Mouse (Mus musculus) granulocyte monocyte progenitor cell, adult 5-6 weeks (primary cell): ENCODE data around the gene Mprip. TPM values are rescaled to one million over a fixed set of nuclear protein-coding genes. Genes with fewer than 3 reads are reported as not detected.
A peak's percentile ranks its signal among the peaks of the same experiment; 100 is the strongest.
"Not testable (repeated sequence)": the region's sequence is repeated elsewhere in the genome, so short reads cannot be mapped to it uniquely, and the experiment has no call there.

Experiments
- ATAC-seq: replicated peaks from 2 replicates; pipeline ENCODE4 v1.8.0; 2016; ENCODE audit warnings: mild to moderate bottlenecking, moderate TSS enrichment, inconsistent platforms; ENCODE audit not compliant: poor library complexity, severe bottlenecking
- total RNA-seq, 2 experiments: library from RNA; stranded (forward) in 1 of 2; stranded (reverse) in 1 of 2; fragments of 200-712, 200-1000 nt in 1 of 2; fragments of >200 nt in 1 of 2; fragmentation: Nextera tagmentation in 1 of 2; gene quantifications; 2 replicates each; pipeline ENCODE4 v1.2.3; 2014 to 2017

Mprip gene
- total RNA-seq, 2 experiments from 2014 or later: 50.1 to 71.4 TPM

DNA sequence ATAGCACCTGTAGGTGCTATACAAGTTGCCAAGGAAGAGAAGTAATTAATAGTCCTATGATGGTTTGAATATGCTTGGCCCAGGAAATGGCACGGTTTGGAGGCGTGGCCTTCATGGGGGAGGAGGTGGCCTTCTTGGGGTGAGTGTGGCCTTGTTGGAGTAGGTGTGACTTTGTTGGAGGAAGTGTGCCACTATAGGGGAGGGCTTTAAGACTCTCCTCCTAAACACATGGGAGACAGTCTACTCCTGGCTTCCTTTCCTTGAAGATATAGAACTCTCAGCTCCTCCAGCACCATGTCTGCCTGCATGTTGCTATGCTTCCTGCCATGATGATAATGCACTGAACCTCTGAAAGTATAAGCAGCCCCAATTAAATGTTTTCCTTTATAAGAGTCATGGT is 8.1 kb upstream of the Mprip start:
- ATAC-seq: peak; percentile 40

DNA sequence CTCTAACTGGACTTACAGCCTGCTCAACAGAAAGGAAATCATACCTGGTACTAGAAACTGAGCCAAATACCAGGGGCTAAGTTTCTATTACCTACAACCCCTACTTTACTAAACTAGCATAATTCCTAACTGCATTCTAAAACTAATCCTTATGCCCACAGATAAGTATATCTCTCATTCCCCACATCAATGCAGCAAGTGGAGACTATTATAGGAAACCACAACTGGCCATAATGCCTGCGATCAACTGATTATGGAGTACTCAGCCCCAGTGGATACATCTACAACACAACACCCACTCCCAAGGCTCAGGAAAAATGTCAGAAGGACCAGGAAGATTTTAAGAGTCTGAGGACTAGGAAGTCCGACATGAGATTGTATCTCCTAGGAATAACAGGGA is 7.6 kb upstream of the Mprip start:
- ATAC-seq: no peak

DNA sequence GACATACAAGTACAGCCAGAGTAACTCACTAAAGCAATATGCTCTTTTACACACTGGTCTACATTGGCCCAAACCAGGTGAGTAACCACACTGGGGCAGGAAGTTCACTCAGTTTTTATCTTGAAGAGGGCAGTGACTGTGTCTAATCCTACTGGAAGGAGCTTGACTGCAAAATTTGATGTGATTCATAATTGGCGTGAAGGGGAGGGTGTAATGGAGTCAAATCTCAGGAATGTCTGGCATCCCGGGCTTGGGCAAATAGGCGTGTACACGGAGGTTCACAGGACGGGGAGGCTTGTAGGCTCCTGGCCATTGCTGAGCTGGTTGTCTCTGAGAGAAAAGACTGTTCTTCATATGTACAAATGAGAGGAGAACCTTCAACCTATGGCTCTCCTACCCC is 5.8 kb upstream of the Mprip start:
- ATAC-seq: no peak

DNA sequence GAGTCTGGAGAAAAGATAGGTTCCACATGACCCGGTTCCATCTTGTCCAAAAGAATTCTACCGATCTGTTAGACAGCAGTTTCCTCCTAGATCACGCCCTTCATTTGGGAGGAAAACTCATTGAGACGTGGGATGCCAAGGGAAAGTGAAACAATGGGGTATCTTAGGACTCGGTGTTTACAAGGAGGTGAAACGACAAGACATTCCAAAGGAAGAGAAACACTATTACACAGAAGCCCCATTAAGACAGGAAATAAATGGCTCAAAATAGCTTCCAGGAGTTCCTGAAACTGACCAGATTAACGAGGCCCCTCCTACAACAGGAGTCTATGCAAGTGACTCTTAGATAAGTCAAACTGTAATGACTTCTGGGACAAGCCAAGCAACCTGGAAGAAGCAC is 5.1 kb upstream of the Mprip start:
- 0 out of 2 replicates have a peak, but pooled peaks have one; percentile 8 for ATAC-seq

DNA sequence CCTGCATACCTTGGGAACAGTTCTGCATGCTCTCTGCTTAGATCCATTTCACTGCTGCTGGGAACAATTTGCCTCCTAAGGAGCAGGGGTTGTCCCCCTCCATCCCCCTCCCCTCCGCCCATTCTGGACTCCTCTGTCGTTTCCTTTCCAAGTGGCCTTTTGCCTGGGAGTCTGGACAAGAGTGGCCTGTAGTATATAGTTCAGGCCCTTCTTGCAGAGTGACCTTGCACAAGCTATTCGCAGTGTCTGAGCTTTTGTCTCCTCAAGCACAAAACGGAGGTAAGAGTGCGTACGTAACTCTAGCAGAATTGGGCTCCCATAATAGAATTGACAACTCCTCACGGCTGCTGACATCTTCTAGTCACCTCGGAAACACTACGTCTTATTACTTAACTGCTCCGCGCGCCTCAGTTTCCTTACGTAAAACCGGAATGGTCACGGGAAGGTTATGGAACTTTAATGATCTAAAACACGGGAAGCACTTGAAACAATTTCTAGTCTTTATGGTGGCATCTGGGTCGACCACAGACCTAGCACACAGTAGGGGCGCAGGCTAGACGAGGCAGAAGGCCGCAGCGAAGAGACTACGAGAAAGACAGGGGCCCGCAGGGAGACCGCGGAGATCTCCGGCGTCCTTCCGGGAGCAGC is 620 bp downstream of the Mprip start:
- no peak for ATAC-seq

DNA sequence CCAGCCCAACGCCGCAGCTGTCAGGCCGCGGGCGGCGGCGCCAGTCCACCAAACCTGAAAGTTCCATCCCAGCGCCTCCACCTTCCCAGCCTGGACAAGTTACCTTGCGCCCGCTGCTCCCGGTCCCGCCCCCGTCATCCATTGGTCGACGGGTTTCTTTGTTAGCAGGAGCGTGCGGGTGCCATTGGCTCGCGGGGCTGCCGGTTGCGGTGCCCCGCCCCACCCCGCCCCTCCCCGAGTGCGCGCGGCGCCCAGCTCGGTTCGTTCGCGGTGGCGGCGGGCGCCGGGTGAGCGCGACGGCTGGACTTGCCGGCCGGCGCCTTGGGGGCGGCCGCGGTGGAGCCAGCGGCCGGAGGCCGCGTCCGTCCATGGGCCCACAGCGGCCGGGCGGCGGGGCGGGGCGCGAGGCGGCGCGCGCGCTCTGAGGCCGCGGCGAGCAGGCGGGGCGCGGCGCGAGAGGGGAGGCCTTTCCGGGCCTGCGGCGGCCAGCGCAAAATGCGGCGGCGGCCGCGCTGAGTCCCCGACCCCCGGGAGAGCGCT is 1.2 kb downstream of the Mprip start:
- ATAC-seq: peak; percentile 93

DNA sequence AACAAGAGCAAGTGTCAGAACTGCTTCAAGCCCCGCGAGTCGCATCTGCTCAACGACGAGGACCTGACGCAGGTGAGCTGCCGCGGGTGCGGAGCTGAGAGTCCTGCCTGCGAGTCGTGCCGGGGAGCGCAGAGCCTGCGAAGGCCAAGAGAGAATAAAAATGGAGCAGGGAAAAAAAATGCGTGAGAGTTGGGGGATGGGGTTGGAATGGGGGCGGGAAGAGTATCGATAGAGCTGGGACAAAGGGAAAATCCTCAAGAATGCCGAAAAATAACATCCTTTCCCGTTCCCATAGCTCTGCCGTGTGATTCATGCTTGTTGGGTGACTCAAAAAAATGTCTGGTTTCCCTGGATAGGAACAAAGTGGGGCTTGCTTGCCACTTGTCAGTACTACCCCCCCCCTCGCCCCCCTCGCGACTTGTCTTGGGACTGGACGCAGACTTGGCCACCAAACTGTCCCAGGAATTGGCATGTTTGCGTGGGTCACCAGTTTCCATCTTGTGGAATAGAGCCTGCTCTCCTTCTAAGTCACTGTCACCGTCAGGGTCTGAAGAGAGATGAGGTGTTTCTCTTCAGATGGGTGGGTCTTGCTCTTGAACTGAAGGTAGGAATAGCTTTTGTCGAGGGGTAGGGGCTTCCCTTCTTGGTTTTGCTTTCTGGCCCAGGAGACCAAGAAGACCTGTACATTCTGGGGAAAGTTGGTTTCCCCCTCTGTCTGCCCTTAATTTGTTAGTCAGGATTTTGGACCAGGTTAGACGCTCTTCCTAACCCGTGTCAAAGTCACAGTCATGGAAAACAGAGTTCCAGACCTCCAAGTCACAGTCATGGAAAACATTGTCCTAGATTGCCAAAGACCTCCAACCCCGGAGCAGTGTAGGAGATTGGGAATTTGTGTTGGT is 2.0 kb downstream of the Mprip start:
- no peak for ATAC-seq

DNA sequence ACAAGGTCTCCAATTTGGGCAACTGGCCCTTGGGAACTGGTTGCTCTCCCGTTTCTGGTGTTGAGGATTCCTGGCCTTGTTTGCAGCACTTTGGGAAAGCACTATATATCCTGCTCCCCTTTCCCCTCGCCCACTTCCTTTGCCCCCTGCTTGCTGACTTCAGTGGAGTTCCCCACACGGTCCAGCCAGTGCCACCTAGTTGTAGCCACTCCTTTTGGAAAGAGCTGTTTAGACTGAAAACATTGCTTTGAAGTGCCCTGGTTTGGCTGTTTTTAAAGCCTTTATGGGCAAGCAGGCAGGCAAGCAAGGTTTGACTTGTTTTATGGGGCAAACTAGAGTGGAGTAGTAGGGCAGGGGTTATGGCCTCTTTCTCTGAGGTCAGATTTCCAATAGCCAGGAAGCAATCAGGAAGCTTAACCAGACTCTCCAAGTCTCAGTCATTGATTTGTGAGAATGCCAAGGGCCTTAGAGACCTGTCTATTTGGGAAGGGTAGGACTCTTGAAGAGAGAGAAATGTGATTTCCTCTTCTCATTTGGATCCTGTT is 2.7 kb downstream of the Mprip start:
- no peak for ATAC-seq

DNA sequence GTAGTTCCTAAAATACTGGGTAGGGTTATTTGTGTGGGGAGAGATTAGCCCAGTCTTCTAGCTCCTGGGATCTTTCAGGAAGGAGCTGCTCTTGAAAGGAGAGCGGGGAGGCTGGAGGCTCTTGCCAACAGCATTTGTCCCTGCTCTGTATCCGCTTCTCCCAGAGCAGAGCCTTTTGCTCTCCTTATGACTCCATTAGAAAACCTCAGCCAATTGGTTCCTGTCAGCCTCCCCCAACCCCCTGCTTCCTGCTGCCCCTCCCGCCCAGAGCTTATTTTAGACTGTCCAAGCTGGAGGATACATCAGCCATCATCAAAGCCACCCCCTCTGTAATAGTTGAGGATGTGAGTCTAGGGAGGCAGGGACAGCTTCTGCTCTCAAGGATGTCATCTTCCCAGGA is 3.7 kb downstream of the Mprip start:
- no peak for ATAC-seq

DNA sequence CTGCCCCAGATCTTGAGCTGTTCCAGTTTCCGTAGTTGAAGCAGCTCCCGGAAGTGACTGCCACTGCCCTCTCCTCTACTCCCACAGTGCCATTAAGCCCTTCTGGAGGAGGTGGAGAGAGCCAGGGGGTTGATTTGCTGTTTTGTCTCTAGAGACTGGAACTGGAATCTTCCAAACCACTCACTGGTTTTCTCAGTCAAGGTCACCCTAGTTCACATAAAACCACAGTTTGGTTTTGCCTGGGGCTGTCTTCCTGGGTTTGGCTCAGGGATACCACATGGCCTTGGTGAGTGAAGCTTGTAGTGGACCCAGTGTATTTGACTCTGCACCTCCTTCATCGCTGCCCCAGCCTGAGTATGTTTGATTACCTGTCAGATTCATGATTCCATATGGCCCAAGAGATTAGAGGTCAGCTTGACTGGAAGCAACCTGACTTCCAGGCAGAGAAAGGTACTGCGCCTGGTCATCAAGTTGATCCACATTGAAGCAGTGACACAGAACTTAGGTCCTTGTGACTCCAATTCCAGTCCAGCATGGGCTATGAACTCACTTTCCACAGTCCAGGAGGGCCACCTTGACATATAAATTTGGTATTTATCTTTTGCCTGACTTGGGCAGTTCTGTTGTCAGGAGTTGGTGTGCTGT is 10.1 kb downstream of the Mprip start:
- ATAC-seq: no peak

DNA sequence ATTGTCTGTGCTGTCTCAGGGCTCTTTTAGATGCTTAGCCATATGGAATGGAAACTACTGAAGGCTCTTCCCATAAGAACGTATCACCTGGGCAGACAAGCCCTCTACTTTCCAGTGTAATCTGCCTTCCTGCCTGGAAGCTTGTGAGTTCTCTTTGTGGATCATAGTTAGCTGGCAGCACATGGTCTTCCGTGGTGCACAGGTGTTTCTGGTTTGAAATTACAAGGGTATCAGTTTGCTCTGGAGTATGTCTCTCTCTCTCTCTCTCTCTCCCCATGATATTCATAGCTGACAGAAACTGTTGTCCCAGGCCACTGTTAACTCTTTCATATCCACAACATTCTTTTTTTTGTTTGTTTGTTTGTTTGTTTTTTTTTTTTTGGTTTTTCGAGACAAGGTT is 12.9 kb downstream of the Mprip start:
- no peak for ATAC-seq

DNA sequence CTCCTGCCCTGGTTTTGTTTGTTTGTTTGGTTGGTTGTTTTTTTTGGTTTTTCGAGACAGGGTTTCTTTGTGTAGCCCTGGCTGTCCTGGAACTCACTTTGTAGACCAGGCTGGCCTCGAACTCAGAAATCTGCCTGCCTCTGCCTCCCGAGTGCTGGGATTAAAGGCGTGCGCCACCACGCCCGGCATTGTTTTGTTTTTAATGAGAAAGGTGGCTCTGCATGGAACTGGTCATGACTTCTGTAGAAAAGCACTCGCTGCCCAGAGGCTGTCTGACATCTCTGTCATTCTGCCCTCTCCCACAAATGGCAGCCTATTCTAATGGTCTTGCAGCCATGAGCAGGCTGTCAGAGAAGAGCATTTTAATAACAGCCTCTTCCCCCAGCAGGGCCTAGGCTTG is 13.6 kb downstream of the Mprip start:
- not testable (repeated sequence) for ATAC-seq

DNA sequence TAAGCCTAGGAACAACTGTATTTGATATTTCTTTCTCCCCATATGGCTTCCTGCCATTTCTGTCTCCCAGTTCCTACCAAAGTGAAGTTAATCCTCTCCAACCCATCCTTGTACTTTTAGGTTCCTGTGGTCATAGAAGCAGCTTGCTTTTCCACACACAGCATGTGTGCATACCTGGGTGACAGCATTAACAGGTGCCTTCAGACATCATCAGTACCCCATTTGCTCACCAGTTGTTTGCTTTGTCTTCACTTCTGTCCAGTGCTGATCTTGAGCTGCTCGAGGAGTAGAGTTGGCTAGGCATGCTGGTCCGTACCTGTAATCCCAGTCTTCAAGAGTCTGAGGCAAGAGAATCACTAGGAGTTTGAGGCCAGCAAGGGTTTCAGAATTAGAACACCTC is 16.7 kb downstream of the Mprip start:
- ATAC-seq: no peak

DNA sequence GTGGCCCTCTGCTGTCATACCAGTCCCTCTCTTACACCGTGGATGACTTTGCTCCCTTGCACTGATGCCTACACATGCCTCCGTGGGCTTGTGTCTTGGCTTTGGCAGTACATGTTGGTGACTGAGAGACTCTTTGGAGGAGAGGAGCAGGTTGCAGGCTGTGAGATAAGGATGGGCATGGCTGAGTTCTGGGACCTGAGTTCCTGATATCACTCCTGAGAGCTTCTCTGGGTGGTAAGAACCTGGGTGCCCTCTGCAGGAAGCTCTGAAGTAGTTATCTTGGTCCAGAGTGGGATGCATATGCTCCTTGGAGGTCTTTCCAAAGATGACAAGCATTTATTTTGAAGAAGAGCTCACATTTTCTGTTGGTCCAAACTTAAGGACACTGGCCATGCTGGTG is 17.6 kb downstream of the Mprip start:
- no peak for ATAC-seq

DNA sequence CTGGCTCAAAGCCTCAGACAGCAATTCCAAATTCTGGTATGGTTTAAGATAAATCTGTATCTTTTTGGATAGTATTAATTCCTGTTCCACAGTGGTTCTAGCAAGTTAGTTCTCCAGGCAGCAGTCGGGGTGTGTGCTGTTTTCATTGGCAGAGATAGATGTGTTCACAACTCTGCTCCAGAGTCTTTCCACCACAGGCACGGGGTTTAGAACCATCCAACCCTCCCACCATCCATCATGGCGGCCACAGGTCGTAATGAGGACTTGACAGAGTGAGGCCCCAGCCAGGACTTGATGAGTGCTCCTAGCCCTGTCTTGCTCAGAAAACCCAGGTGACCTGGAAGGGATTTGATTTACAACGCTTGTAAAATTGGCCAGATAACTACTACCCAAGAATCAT is 19.0 kb downstream of the Mprip start:
- no peak for ATAC-seq

DNA sequence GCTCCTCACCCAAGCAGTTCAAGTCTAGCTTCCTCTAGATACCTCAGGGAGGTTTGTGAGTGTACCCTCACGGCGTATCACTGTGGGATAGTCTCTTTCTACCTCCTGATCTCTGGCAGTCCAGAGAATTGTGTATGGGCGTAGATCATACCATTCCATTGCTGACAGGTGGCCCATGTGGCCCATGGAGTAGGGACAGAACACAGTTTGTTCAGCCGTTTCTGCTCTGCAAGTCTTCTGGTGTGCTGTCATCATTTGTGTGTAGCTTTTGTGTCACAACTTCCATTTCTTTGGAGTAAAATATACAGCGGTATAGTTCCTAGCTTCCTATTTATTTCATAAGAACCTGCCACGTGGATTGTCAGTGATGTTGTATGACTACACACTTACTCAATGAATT is 23.9 kb downstream of the Mprip start:
- no peak for ATAC-seq

DNA sequence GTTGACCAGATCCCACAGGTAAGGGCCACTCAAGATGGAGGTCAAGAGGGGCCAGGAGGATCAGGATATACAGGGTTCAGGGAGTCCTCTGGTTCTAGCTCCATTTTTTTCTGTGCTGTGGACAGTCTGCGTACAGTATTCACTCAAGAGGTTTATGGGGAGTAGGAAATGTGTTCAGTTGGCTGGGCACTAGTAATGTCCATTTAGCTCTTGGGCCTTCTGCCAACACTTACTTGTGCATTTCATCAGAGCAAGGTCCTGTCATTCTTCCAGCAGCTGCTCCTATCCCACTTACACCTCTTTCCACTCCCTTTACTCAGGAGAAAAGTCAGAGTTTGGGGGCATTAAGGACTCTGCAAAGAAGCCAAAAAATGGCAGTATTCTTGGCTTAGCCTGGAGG is 33.4 kb downstream of the Mprip start:
- ATAC-seq: no peak

DNA sequence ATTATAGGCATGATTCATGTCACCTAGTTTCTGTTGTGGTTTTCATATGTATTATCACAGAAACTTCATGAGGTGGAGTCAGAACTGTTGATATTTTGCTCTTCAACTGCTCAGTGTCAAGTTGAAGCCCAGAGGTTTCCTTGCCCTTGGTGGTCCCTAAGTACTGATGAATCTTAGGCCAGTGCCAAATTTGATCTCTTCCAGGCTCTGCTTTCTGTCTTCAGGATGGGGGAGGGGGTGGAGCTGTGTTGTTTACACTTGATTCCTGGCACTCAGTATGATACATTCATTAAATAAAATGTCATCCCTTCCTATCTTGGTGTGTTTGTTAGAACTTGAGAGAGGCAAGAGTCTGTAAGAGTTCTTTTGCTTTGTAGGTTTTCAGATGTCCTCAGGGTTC is 34.4 kb downstream of the Mprip start:
- ATAC-seq: no peak

DNA sequence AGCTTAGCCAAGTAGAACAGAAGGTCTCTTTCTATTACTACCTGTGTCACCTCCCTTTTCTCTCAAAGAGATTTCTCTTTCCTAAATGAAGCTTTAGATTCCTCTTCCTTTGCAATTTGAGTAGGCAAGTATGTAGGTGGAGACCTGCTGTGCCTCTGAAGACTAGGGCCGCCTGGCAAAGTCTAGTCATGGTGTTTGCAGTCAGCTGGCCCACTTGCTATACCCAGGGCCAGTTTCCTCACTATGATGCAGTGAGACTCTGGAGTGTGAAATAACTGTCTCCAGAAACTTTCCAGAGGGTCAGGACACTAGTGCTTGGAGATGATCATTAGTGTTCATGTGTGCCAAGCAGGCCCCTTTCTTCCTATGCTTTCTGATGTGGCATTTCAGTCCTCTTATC is 36.5 kb downstream of the Mprip start:
- no peak for ATAC-seq

DNA sequence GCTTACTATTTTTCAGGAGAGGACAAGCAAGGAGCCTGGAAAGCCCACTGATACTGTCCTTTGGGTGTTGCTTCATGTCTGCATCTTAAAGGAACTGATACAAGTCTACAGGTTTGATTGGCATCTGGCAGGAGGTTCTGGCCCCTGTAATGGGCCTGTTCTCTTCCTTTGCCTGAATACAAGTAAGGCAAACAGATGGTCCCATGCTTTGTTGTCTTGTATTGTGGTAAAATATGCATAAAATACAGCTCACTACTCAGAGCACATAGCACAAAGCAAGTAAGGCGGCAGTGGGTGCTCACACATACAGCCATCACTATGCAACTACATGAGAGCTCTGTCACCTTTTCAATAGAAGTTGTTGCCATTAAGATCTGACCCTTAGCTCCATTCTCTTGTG is 39.7 kb downstream of the Mprip start:
- no peak for ATAC-seq

DNA sequence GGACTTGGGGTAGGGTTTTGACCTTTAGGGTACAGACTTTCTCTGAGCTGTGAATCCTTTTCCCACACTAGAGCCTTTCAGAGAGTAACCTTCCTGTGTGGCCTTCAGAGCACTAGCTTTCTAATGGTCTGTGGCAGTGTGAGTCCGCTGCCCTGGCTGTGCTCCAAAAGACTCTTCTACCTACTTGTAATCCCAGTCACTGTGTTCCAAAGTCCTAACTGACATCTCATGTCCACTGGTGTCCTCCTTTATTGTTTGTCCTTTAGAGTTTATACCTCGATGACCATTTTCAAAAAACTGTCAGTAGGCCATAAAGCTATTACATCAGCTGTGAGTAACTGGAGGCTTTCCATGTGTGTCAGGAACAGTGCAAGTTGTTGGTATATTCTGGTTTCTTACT is 44.0 kb downstream of the Mprip start:
- ATAC-seq: no peak
